Mouse (Mus musculus) lung, embryonic 14.5 days (tissue): ENCODE results near the gene 0610030E20Rik. TPM values are rescaled to one million over a fixed set of nuclear protein-coding genes. Genes with fewer than 3 reads are reported as not detected.

Experiments used
- ATAC-seq: fragments of 200-750 bp; cut with Nextera tagmentation; 2 replicates; pipeline ENCODE4 v1.8.0; 2017; ENCODE audit warnings: mild to moderate bottlenecking, moderate TSS enrichment, moderate library complexity; ENCODE audit not compliant: insufficient read depth
- DNase-seq: peaks from one replicate; pipeline ENCODE4 v3.0.0-alpha.2; 2015
- H3K27ac ChIP-seq: fragments of 300-500 bp; sonication (generic); 2 replicates; pipeline ENCODE4 v1.5.1; 2014; ENCODE audit warnings: low read depth, mild to moderate bottlenecking, moderate library complexity
- H3K27me3 ChIP-seq: fragments of 300-500 bp; sonication (generic); 2 replicates; pipeline ENCODE4 v1.6.1; 2014; ENCODE audit warnings: low read length, control low read depth; ENCODE audit not compliant: insufficient read depth
- H3K36me3 ChIP-seq: fragments of 300-500 bp; sonication (generic); 2 replicates; pipeline ENCODE4 v1.6.1; 2014; ENCODE audit warnings: control low read depth; ENCODE audit not compliant: insufficient read depth
- H3K4me1 ChIP-seq: fragments of 300-500 bp; sonication (generic); 2 replicates; pipeline ENCODE4 v1.6.1; 2014; ENCODE audit warnings: antibody characterized with exemption, control low read depth; ENCODE audit not compliant: insufficient read depth
- H3K4me2 ChIP-seq: fragments of 300-500 bp; sonication (generic); 2 replicates; pipeline ENCODE4 v1.6.1; 2014; ENCODE audit warnings: mild to moderate bottlenecking
- H3K4me3 ChIP-seq: fragments of 300-500 bp; sonication (generic); 2 replicates; pipeline ENCODE4 v1.5.1; 2014; ENCODE audit warnings: low read depth, low read length
- H3K9ac ChIP-seq: fragments of 300-500 bp; sonication (generic); 2 replicates; pipeline ENCODE4 v1.6.1; 2014
- H3K9me3 ChIP-seq: fragments of 300-500 bp; sonication (generic); 2 replicates; pipeline ENCODE4 v1.6.1; 2016; ENCODE audit warnings: low read depth, low read length, control low read depth
- CTCF ChIP-seq: IDR thresholded peaks from 2 replicates; pipeline ENCODE4 v1.5.1; 2016; ENCODE audit warnings: antibody characterized with exemption, low read depth
- WGBS: fragments of 180-500 bp; shearing (Covaris S2); extraction: QIAGEN DNeasy Blood & Tissue Kit; methylation state at CpG from one replicate; pipeline ENCODE4 v1.1.7; 2014; 5-methylcytosine and 5-hydroxymethylcytosine counted together
- polyA plus RNA-seq: library from polyadenylated mRNA; unstranded; fragments of >200 nt; fragmentation: Nextera tagmentation; extraction: Ambion mirVana; gene quantifications from 2 replicates; pipeline ENCODE4 v1.2.1, GENCODE M21; 2014

Gene 0610030E20Rik
- polyA plus RNA-seq, 1 experiment from 2014 or later, result 25.5 TPM

- DNase-seq (no peak), ATAC-seq (no peak)
- no peaks in the 10 kb centered on the region for H3K9me3 ChIP-seq
- no peak overlapping the region for H3K27ac ChIP-seq
- H3K4me1 ChIP-seq, result 0 out of 2 replicates have a peak, but pooled peaks cover 7% of the 10 kb centered on the region
- H3K4me3 ChIP-seq, result no peak overlapping the region
- TF ChIP-seq CTCF, result no peak
- no peak overlapping the region for H3K9ac ChIP-seq
- 63% methylated on average over 4 of the region's 4 CpGs for WGBS
- peaks cover 26% of the 10 kb centered on the region for H3K36me3 ChIP-seq
- H3K27me3 ChIP-seq, result no peaks in the 10 kb centered on the region
- H3K4me2 ChIP-seq, result no peak overlapping the region
Measured at GRCm38 (mm10) chr6:72385258-72385657, 38.1 kb downstream of the 0610030E20Rik start.

DNA sequence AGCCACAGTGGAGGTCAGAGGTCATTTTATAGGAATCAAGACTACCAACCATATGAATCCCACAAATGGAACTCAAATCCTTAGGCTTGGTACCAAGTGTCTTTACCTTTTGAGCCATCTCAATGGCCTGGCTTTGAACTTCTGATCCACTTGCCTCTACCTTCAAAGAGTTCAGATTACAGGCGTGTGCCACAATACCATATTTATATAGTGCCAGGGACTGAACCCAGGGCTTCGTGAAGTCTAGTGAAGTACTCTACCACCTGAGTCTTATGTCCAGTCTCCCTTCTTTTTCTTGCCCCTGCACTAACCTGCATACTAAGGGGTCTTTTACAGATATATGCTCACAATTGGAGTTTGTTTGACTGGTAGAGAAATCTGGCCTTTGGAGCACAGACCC, 39.4 kb downstream of the 0610030E20Rik start:
- Histone ChIP-seq H3K27ac (no peak overlapping the region), H3K4me2 (no peak overlapping the region), H3K4me1 (0 out of 2 replicates have a peak, but pooled peaks cover 7% of the 10 kb centered on the region), H3K9me3 (no peaks in the 10 kb centered on the region), H3K4me3 (no peak overlapping the region), H3K36me3 (peaks cover 26% of the 10 kb centered on the region), H3K27me3 (no peaks in the 10 kb centered on the region), H3K9ac (no peak overlapping the region)
- no peak for TF ChIP-seq CTCF
- WGBS, result 91% methylated on average over 2 of the region's 2 CpGs
- DNase-seq (no peak), ATAC-seq (no peak)

- H3K9ac ChIP-seq, result no peak overlapping the region
- H3K4me1 ChIP-seq, result 0 out of 2 replicates have a peak, but pooled peaks cover 7% of the 10 kb centered on the region
- no peak overlapping the region for H3K4me3 ChIP-seq
- DNase-seq (no peak), ATAC-seq (no peak)
- H3K4me2 ChIP-seq, result no peak overlapping the region; the same call in 1 of the 2 replicates
- no peak for TF ChIP-seq CTCF
- no peaks in the 10 kb centered on the region for H3K27me3 ChIP-seq
- no peaks in the 10 kb centered on the region for H3K9me3 ChIP-seq
- H3K36me3 ChIP-seq, result peaks cover 26% of the 10 kb centered on the region
- 85% methylated on average over 3 of the region's 3 CpGs for WGBS
- H3K27ac ChIP-seq, result no peak overlapping the region
Measured at GRCm38 (mm10) chr6:72387816-72388215, 40.7 kb downstream of the 0610030E20Rik start.

- Histone ChIP-seq H3K27me3 (no peaks in the 10 kb centered on the region), H3K9me3 (no peaks in the 10 kb centered on the region), H3K9ac (no peak overlapping the region; the same call in 1 of the 2 replicates), H3K36me3 (peaks cover 26% of the 10 kb centered on the region), H3K4me2 (peak overlapping the region; percentile 69; the same call in 1 of the 2 replicates), H3K4me1 (0 out of 2 replicates have a peak, but pooled peaks cover 7% of the 10 kb centered on the region), H3K27ac (no peak overlapping the region), H3K4me3 (no peak overlapping the region)
- TF ChIP-seq CTCF, result no peak
- ATAC-seq (no peak), DNase-seq (no peak)
- 59% methylated on average over 10 of the region's 10 CpGs for WGBS
Measured at GRCm38 (mm10) chr6:72388266-72388665, 41.1 kb downstream of the 0610030E20Rik start.

GRCm38 (mm10) chr6:72388791-72389329, 41.7 kb downstream of the 0610030E20Rik start:
- Histone ChIP-seq H3K9ac (peak overlapping the region; percentile 68), H3K4me1 (0 out of 2 replicates have a peak, but pooled peaks cover 7% of the 10 kb centered on the region), H3K27me3 (no peaks in the 10 kb centered on the region), H3K36me3 (peaks cover 26% of the 10 kb centered on the region), H3K27ac (peak overlapping the region; percentile 94), H3K9me3 (no peaks in the 10 kb centered on the region), H3K4me3 (peak overlapping the region; percentile 52), H3K4me2 (peak overlapping the region; percentile 69)
- ATAC-seq (no peak), DNase-seq (no peak)
- 72% methylated on average over 6 of the region's 6 CpGs for WGBS
- TF ChIP-seq CTCF, result no peak

GRCm38 (mm10) chr6:72389471-72389940, 42.4 kb downstream of the 0610030E20Rik start:
- peak; percentile 48 for ATAC-seq
- Histone ChIP-seq H3K36me3 (peaks cover 26% of the 10 kb centered on the region), H3K9me3 (no peaks in the 10 kb centered on the region), H3K4me2 (peak overlapping the region; percentile 69), H3K27ac (peak overlapping the region; percentile 94), H3K9ac (peak overlapping the region; percentile 68), H3K4me3 (peak overlapping the region; percentile 52), H3K4me1 (0 out of 2 replicates have a peak, but pooled peaks cover 7% of the 10 kb centered on the region), H3K27me3 (no peaks in the 10 kb centered on the region)
- no peak for TF ChIP-seq CTCF
- 7% methylated on average over 13 of the region's 13 CpGs for WGBS
- peak; percentile 28 for DNase-seq

DNA sequence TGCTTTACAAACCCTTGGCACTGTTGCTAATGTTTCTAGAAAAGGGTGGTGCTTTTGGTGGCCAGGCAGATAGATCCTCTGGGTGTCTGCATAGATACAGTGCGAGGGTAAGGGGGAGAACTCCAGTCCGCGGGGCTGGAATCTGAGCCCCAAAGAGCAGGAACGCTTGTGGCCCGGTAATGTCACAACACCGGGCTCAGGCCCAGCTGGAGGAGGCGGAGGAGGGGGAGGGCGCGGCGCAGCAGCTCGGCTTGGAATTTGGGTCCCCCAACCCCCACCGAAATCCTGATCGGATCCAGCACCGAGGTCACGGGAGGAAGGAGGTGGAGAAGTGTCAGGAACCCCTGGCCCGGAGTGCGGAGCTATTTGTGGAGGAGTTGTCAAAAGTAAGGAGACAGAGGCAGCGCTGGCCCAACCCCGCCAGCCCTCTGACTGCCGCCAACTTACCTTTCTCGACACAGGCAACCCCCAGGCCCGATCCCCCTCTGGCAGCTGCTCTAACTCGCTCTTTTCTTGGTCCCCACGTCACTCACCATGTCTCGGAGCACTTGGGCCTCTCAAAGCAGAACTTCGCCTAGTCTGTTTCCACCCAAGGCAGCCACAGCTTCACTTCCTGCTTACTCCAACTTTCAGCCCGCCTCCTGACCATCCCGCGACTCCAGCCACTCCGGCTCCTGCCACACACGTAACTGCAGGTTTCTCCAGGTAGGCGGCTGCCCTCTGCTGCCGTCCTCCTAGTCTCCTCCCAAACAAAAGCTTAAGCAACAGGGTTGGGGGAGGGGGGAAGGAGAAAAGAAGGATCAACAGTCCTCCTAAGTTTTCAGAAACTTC, 43.0 kb downstream of the 0610030E20Rik start, which contains the start of gene Vamp8:
Vamp8 (minus strand) TSS at position 763 of the 831 bp plus-strand sequence.
- Histone ChIP-seq H3K4me3 (peak within 1 kb of the TSS; percentile 52), H3K27me3 (no peaks in the 10 kb centered on the region), H3K27ac (peak within 1 kb of the TSS; percentile 94), H3K36me3 (peaks cover 22% of the 10 kb centered on the region), H3K9me3 (no peaks in the 10 kb centered on the region), H3K4me2 (peak within 1 kb of the TSS; percentile 69), H3K9ac (peak within 1 kb of the TSS; percentile 68), H3K4me1 (0 out of 2 replicates have a peak, but pooled peaks cover 7% of the 10 kb centered on the region)
- peak; percentile 32; the same call in 1 of the 2 replicates for TF ChIP-seq CTCF
- under 1% methylated on average over 33 of the region's 33 CpGs for WGBS
- DNase-seq (peak; percentile 78), ATAC-seq (peak; percentile 80)
